Mouse (Mus musculus) embryonic facial prominence, embryonic 14.5 days (tissue): ENCODE results near the gene Ubxn7. TPM values are rescaled to one million over a fixed set of nuclear protein-coding genes. Genes with fewer than 3 reads are reported as not detected.

ENCODE experiments used
- ATAC-seq: fragments of 200-750 bp; cut with Nextera tagmentation; 2 replicates; pipeline ENCODE4 v1.8.0; 2017; ENCODE audit warnings: low read depth, moderate number of reproducible peaks, moderate TSS enrichment
- DNase-seq: peaks from one replicate; pipeline ENCODE4 v3.0.0-alpha.2; 2015; ENCODE audit warnings: low spot score
- H3K27ac ChIP-seq: fragments of 300-500 bp; sonication (generic); replicated peaks from 2 replicates; pipeline ENCODE4 v1.5.1; 2014; ENCODE audit warnings: low read depth, mild to moderate bottlenecking, low read length, moderate library complexity
- H3K27me3 ChIP-seq: fragments of 300-500 bp; sonication (generic); replicated peaks from 2 replicates; pipeline ENCODE4 v1.6.1; 2014; ENCODE audit warnings: low read length; ENCODE audit not compliant: control insufficient read depth, insufficient read depth
- H3K36me3 ChIP-seq: fragments of 300-500 bp; sonication (generic); 2 replicates; pipeline ENCODE4 v1.6.1; 2014; ENCODE audit warnings: low read length, mixed read lengths; ENCODE audit not compliant: control insufficient read depth, insufficient read depth
- H3K4me1 ChIP-seq: fragments of 300-500 bp; sonication (generic); 2 replicates; pipeline ENCODE4 v1.6.1; 2014; ENCODE audit warnings: antibody characterized with exemption, low read length; ENCODE audit not compliant: control insufficient read depth, insufficient read depth
- H3K4me2 ChIP-seq: fragments of 300-500 bp; sonication (generic); 2 replicates; pipeline ENCODE4 v1.6.1; 2014; ENCODE audit warnings: low read depth, mild to moderate bottlenecking, low read length, moderate library complexity, mixed read lengths
- H3K4me3 ChIP-seq: fragments of 300-500 bp; sonication (generic); 2 replicates; pipeline ENCODE4 v1.5.1; 2014; ENCODE audit warnings: low read depth, mild to moderate bottlenecking, low read length
- H3K9ac ChIP-seq: fragments of 300-500 bp; sonication (generic); 2 replicates; pipeline ENCODE4 v1.6.1; 2014; ENCODE audit warnings: low read depth, mild to moderate bottlenecking, low read length, moderate library complexity, mixed read lengths
- H3K9me3 ChIP-seq: fragments of 300-500 bp; sonication (generic); 2 replicates; pipeline ENCODE4 v1.6.1; 2016; ENCODE audit warnings: low read length; ENCODE audit not compliant: control insufficient read depth
- WGBS: fragments of 180-500 bp; shearing (Covaris S2); extraction: QIAGEN DNeasy Blood & Tissue Kit; methylation state at CpG from one replicate; pipeline ENCODE4 v1.1.7; 2014; 5-methylcytosine and 5-hydroxymethylcytosine counted together
- polyA plus RNA-seq: library from polyadenylated mRNA; unstranded; fragments of >200 nt; fragmentation: Nextera tagmentation; extraction: Ambion mirVana; gene quantifications from 2 replicates; pipeline ENCODE4 v1.2.1, GENCODE M21; 2014

The Ubxn7 gene
- polyA plus RNA-seq, 1 experiment from 2014 or later: 21.1 TPM

GRCm38 (mm10) chr16:32431926-32432325, 99.9 kb downstream of the Ubxn7 start:
- peak overlapping the region; percentile 81; the same call in 1 of the 2 replicates for H3K9ac ChIP-seq
- peak overlapping the region; percentile 85 for H3K4me2 ChIP-seq
- no peaks in the 10 kb centered on the region for H3K9me3 ChIP-seq
- ATAC-seq (no peak), DNase-seq (no peak)
- H3K27ac ChIP-seq: no peak overlapping the region
- 92% methylated on average over 1 of the region's 1 CpGs for WGBS
- H3K27me3 ChIP-seq: no peaks in the 10 kb centered on the region
- H3K4me1 ChIP-seq: peaks cover 11% of the 10 kb centered on the region; the same call in 1 of the 2 replicates
- H3K36me3 ChIP-seq: no peaks in the 10 kb centered on the region
- H3K4me3 ChIP-seq: peak overlapping the region; percentile 85

- Histone ChIP-seq H3K36me3 (no peaks in the 10 kb centered on the region), H3K4me2 (no peak overlapping the region), H3K27me3 (no peaks in the 10 kb centered on the region), H3K9me3 (no peaks in the 10 kb centered on the region), H3K4me1 (peaks cover 11% of the 10 kb centered on the region; the same call in 1 of the 2 replicates), H3K9ac (no peak overlapping the region), H3K27ac (no peak overlapping the region), H3K4me3 (no peak overlapping the region)
- 81% methylated on average over 2 of the region's 2 CpGs for whole genome bisulfite sequencing
- DNase-seq (no peak), ATAC-seq (no peak)
Observed at GRCm38 (mm10) chr16:32433138-32433537, 101.1 kb downstream of the Ubxn7 start.

GRCm38 (mm10) chr16:32434066-32434465, 102.0 kb downstream of the Ubxn7 start:
- Histone ChIP-seq H3K4me1 (peaks cover 11% of the 10 kb centered on the region; the same call in 1 of the 2 replicates), H3K36me3 (no peaks in the 10 kb centered on the region), H3K4me3 (no peak overlapping the region), H3K4me2 (no peak overlapping the region), H3K9ac (no peak overlapping the region), H3K27ac (no peak overlapping the region), H3K9me3 (no peaks in the 10 kb centered on the region), H3K27me3 (no peaks in the 10 kb centered on the region)
- ATAC-seq (no peak), DNase-seq (peak; percentile 24)
- 58% methylated on average over 6 of the region's 6 CpGs for WGBS

GRCm38 (mm10) chr16:32434691-32435090, 102.6 kb downstream of the Ubxn7 start:
- H3K9ac ChIP-seq: no peak overlapping the region
- no peaks in the 10 kb centered on the region for H3K36me3 ChIP-seq
- no peaks in the 10 kb centered on the region for H3K9me3 ChIP-seq
- ATAC-seq (no peak), DNase-seq (no peak)
- peaks cover 8% of the 10 kb centered on the region; the same call in 1 of the 2 replicates for H3K4me1 ChIP-seq
- no peak overlapping the region for H3K4me2 ChIP-seq
- H3K27me3 ChIP-seq: no peaks in the 10 kb centered on the region
- no peak overlapping the region for H3K4me3 ChIP-seq
- H3K27ac ChIP-seq: no peak overlapping the region

- 67% methylated on average over 1 of the region's 1 CpGs for WGBS
- H3K36me3 ChIP-seq: no peaks in the 10 kb centered on the region
- no peaks in the 10 kb centered on the region for H3K27me3 ChIP-seq
- DNase-seq (no peak), ATAC-seq (no peak)
- no peak overlapping the region for H3K4me3 ChIP-seq
- no peak overlapping the region for H3K27ac ChIP-seq
- H3K9ac ChIP-seq: no peak overlapping the region
- no peaks in the 10 kb centered on the region for H3K9me3 ChIP-seq
- H3K4me1 ChIP-seq: peaks cover 4% of the 10 kb centered on the region; the same call in 1 of the 2 replicates
- H3K4me2 ChIP-seq: no peak overlapping the region
Observed at GRCm38 (mm10) chr16:32436657-32437056, 104.6 kb downstream of the Ubxn7 start.

- Histone ChIP-seq H3K4me2 (no peak overlapping the region), H3K9ac (no peak overlapping the region), H3K27ac (no peak overlapping the region), H3K9me3 (no peaks in the 10 kb centered on the region), H3K4me3 (no peak overlapping the region), H3K27me3 (no peaks in the 10 kb centered on the region), H3K4me1 (no peaks in the 10 kb centered on the region), H3K36me3 (no peaks in the 10 kb centered on the region)
- DNase-seq (no peak), ATAC-seq (no peak)
- WGBS: 94% methylated on average over 1 of the region's 1 CpGs
Observed at GRCm38 (mm10) chr16:32437266-32437665, 105.2 kb downstream of the Ubxn7 start.

GRCm38 (mm10) chr16:32441432-32441831, 109.4 kb downstream of the Ubxn7 start:
- Histone ChIP-seq H3K4me2 (no peak overlapping the region), H3K4me1 (no peaks in the 10 kb centered on the region), H3K36me3 (no peaks in the 10 kb centered on the region), H3K27me3 (no peaks in the 10 kb centered on the region), H3K27ac (no peak overlapping the region), H3K9ac (no peak overlapping the region), H3K9me3 (no peaks in the 10 kb centered on the region), H3K4me3 (no peak overlapping the region)
- ATAC-seq: no peak
- DNase-seq: no peak
- 87% methylated on average over 3 of the region's 3 CpGs for WGBS

Other genes starting within 250 kb of the Ubxn7 start
- 88.2 and 92.4 TPM in 2 replicates for gene Pigx, start 232.5 kb upstream of the Ubxn7 start, polyA plus RNA-seq
- gene Cep19, start 232.5 kb upstream of the Ubxn7 start, polyA plus RNA-seq: 26.0 and 29.4 TPM in 2 replicates
- 23.1 and 23.7 TPM in 2 replicates for gene Nrros, start 166.7 kb upstream of the Ubxn7 start, polyA plus RNA-seq
- not detected in 2 replicates for gene Bex6, start 152.4 kb upstream of the Ubxn7 start, polyA plus RNA-seq
- 13.4 and 14.0 TPM in 2 replicates for gene Fbxo45, start 85.1 kb upstream of the Ubxn7 start, polyA plus RNA-seq
- gene Wdr53, start 85.0 kb upstream of the Ubxn7 start, polyA plus RNA-seq: 17.3 and 20.0 TPM in 2 replicates
- not detected in 2 replicates for gene Smco1, start 60.8 kb upstream of the Ubxn7 start, polyA plus RNA-seq
- 22.0 and 23.4 TPM in 2 replicates for gene Rnf168, start 54.8 kb upstream of the Ubxn7 start, polyA plus RNA-seq
- 0.14 TPM in 1 of 2 replicates, not detected in the other for gene Tm4sf19, start 68.2 kb downstream of the Ubxn7 start, polyA plus RNA-seq
- 29.2 and 30.4 TPM in 2 replicates for gene Tctex1d2, start 87.4 kb downstream of the Ubxn7 start, polyA plus RNA-seq
- 43.2 and 45.7 TPM in 2 replicates for gene Pcyt1a, start 98.7 kb downstream of the Ubxn7 start, polyA plus RNA-seq
- 0.29 TPM in 2 replicates for gene Slc51a, start 155.6 kb downstream of the Ubxn7 start, polyA plus RNA-seq
- not detected in 2 replicates for gene Zdhhc19, start 164.0 kb downstream of the Ubxn7 start, polyA plus RNA-seq